11 mouse cellular contexts compared by ENCODE assay signal in genomic region chrX:93630256-93630655, GRCm38 (mm10). TPM values are rescaled to one million over a fixed set of nuclear protein-coding genes. Genes with fewer than 3 reads are reported as not detected.
A peak's percentile ranks its signal among the peaks of the same experiment; 100 is the strongest.
DNase-seq lines count a peak whose midpoint lies in the region; ATAC-seq lines count a peak whose summit lies in the region.
"Had no signal": no experiment of that assay in that cellular context is flagged by ENCODE, and none has a peak within 500 bp of the region (broad histone marks: within the 10 kb centered on the region; RNA-seq: fewer than 3 reads in every experiment).

No protein-coding gene starts in this region.

- H3K4me1 ChIP-seq in heart, embryonic 16.5 days (ENCODE audit: control insufficient read depth, insufficient read depth, low read length): peaks cover 3% of the 10 kb centered on the region
- H3K4me1 ChIP-seq in midbrain, embryonic 13.5 days (replicated peaks): peaks cover 7% of the 10 kb centered on the region
- peaks cover 4% of the 10 kb centered on the region; the same call in 1 of the 2 replicates for H3K4me1 ChIP-seq in midbrain, embryonic 16.5 days (ENCODE audit: control insufficient read depth, insufficient read depth, low read length)
- peaks cover 11% of the 10 kb centered on the region; the same call in 1 of the 2 replicates for H3K4me1 ChIP-seq in forebrain, embryonic 15.5 days
- H3K4me1 ChIP-seq in hindbrain, embryonic 13.5 days (replicated peaks): 0 out of 2 replicates have a peak, but pooled peaks cover 3% of the 10 kb centered on the region

- no peaks in the 10 kb centered on the region for H3K36me3 ChIP-seq in heart, embryonic 16.5 days (ENCODE audit: control insufficient read depth, insufficient read depth)
- no peaks in the 10 kb centered on the region for H3K36me3 ChIP-seq in midbrain, embryonic 13.5 days
- no peaks in the 10 kb centered on the region for H3K36me3 ChIP-seq in midbrain, embryonic 16.5 days (ENCODE audit: control insufficient read depth, insufficient read depth, low read length)
- no peaks in the 10 kb centered on the region for H3K36me3 ChIP-seq in forebrain, embryonic 15.5 days
- no peaks in the 10 kb centered on the region for H3K36me3 ChIP-seq in hindbrain, embryonic 13.5 days

- H3K9me3 ChIP-seq in heart, embryonic 16.5 days (replicated peaks; ENCODE audit: control insufficient read depth, low read length): no peaks in the 10 kb centered on the region
- H3K9me3 ChIP-seq in midbrain, embryonic 13.5 days: no peaks in the 10 kb centered on the region
- H3K9me3 ChIP-seq in midbrain, embryonic 16.5 days (replicated peaks; ENCODE audit: control insufficient read depth, low read length, poor library complexity, severe bottlenecking): no peaks in the 10 kb centered on the region
- no peaks in the 10 kb centered on the region for H3K9me3 ChIP-seq in forebrain, embryonic 15.5 days
- no peaks in the 10 kb centered on the region for H3K9me3 ChIP-seq in hindbrain, embryonic 13.5 days

- 54% methylated on average over 1 of the region's 1 CpGs for WGBS in heart, embryonic 16.5 days
- 51% methylated on average over 1 of the region's 1 CpGs for WGBS in midbrain, embryonic 13.5 days
- WGBS in midbrain, embryonic 16.5 days: 76% methylated on average over 1 of the region's 1 CpGs
- 54% methylated on average over 1 of the region's 1 CpGs for WGBS in forebrain, embryonic 15.5 days
- 67% methylated on average over 1 of the region's 1 CpGs for WGBS in hindbrain, embryonic 13.5 days

- H3K4me3 ChIP-seq in heart, embryonic 16.5 days (ENCODE audit: low read length): peak overlapping the region; percentile 66; the same call in 1 of the 2 replicates
- H3K4me3 ChIP-seq in midbrain, embryonic 13.5 days (replicated peaks): no peak overlapping the region
- no peak overlapping the region for H3K4me3 ChIP-seq in midbrain, embryonic 16.5 days (ENCODE audit: low read depth, low read length)
- H3K4me3 ChIP-seq in forebrain, embryonic 15.5 days: 0 out of 2 replicates have a peak overlapping the region, but pooled peaks have one; percentile 56
- no peak overlapping the region for H3K4me3 ChIP-seq in hindbrain, embryonic 13.5 days

- no peak overlapping the region; the same call in 1 of the 2 replicates for H3K4me2 ChIP-seq in heart, embryonic 16.5 days (ENCODE audit: low read depth, low read length)
- H3K4me2 ChIP-seq in midbrain, embryonic 13.5 days (replicated peaks): peak overlapping the region; percentile 6; the same call in 1 of the 2 replicates
- H3K4me2 ChIP-seq in midbrain, embryonic 16.5 days (ENCODE audit: low read length): no peak overlapping the region
- 0 out of 2 replicates have a peak overlapping the region, but pooled peaks have one; percentile 52 for H3K4me2 ChIP-seq in forebrain, embryonic 15.5 days (replicated peaks)
- H3K4me2 ChIP-seq in hindbrain, embryonic 13.5 days: no peak overlapping the region

- no peak for ATAC-seq in heart, embryonic 16.5 days (replicated peaks; ENCODE audit: extremely low read depth, insufficient read depth, low FRiP score)
- no peak for ATAC-seq in midbrain, embryonic 13.5 days
- ATAC-seq in midbrain, embryonic 16.5 days: no peak
- no peak for ATAC-seq in forebrain, embryonic 15.5 days (replicated peaks)
- ATAC-seq in hindbrain, embryonic 13.5 days (ENCODE audit: low FRiP score): no peak
- ATAC-seq: intestine, postnatal 0 days had no signal

- no peaks in the 10 kb centered on the region for H3K27me3 ChIP-seq in heart, embryonic 16.5 days (ENCODE audit: control insufficient read depth, insufficient read depth, low read length)
- H3K27me3 ChIP-seq in midbrain, embryonic 13.5 days: 0 out of 2 replicates have a peak, but pooled peaks cover 3% of the 10 kb centered on the region
- no peaks in the 10 kb centered on the region for H3K27me3 ChIP-seq in midbrain, embryonic 16.5 days (ENCODE audit: control insufficient read depth, insufficient read depth, low read depth, low read length)
- H3K27me3 ChIP-seq in forebrain, embryonic 15.5 days: no peaks in the 10 kb centered on the region
- H3K27me3 ChIP-seq in hindbrain, embryonic 13.5 days: no peaks in the 10 kb centered on the region

- intact Hi-C loops in heart, postnatal 14 days (cut with DNase I): loop anchor here (10.0 kb wide), 1 partner anchor 255 kb away; no protein-coding TSS in a partner anchor

- no peak overlapping the region for H3K9ac ChIP-seq in heart, embryonic 16.5 days (ENCODE audit: low read length)
- H3K9ac ChIP-seq in midbrain, embryonic 13.5 days (replicated peaks): no peak overlapping the region
- H3K9ac ChIP-seq in midbrain, embryonic 16.5 days (ENCODE audit: low read depth, low read length): no peak overlapping the region
- H3K9ac ChIP-seq in forebrain, embryonic 15.5 days (replicated peaks): no peak overlapping the region
- no peak overlapping the region for H3K9ac ChIP-seq in hindbrain, embryonic 13.5 days

- H3K27ac ChIP-seq in heart, embryonic 16.5 days (ENCODE audit: low read length): no peak overlapping the region
- H3K27ac ChIP-seq in midbrain, embryonic 13.5 days: no peak overlapping the region
- H3K27ac ChIP-seq in midbrain, embryonic 16.5 days (ENCODE audit: low read length): no peak overlapping the region
- no peak overlapping the region for H3K27ac ChIP-seq in forebrain, embryonic 15.5 days (replicated peaks)
- no peak overlapping the region for H3K27ac ChIP-seq in hindbrain, embryonic 13.5 days

- no peak for DNase-seq in heart, postnatal 14 days
- DNase-seq in right cerebral cortex, postnatal 4 days: no peak
- no peak for DNase-seq in thymus, postnatal 36 days
- DNase-seq: right cerebral cortex, postnatal 14 days; thymus, adult 2 months had no signal

RNA-seq across cellular contexts. Expression of gene Pola1, which starts 1.7 kb away (rescaled TPM):
- polyA plus RNA-seq in heart, embryonic 16.5 days (2015; fragmentation: Nextera tagmentation; extraction: Ambion mirVana): 10.5 and 11.6 TPM in 2 replicates
- total RNA-seq in heart, postnatal 14 days (2021): 1 to 10 TPM; 5.5 to 7.9 TPM
- polyA plus RNA-seq in midbrain, embryonic 13.5 days (2015; fragmentation: Nextera tagmentation; extraction: Ambion mirVana): 8.3 and 8.4 TPM in 2 replicates
- polyA plus RNA-seq in midbrain, embryonic 16.5 days (2015; fragmentation: Nextera tagmentation; extraction: Ambion mirVana): 4.5 and 4.6 TPM in 2 replicates
- polyA plus RNA-seq in forebrain, embryonic 15.5 days (2015; fragmentation: Nextera tagmentation; extraction: Ambion mirVana): 10.3 and 11.0 TPM in 2 replicates
- polyA plus RNA-seq in hindbrain, embryonic 13.5 days (2015; fragmentation: Nextera tagmentation; extraction: Ambion mirVana): 5.4 and 6.0 TPM in 2 replicates

RNA-seq across cellular contexts. Expression of gene Pcyt1b, which starts 24.4 kb away (rescaled TPM):
- 0.50 and 0.72 TPM in 2 replicates for polyA plus RNA-seq in heart, embryonic 16.5 days (2015; fragmentation: Nextera tagmentation; extraction: Ambion mirVana)
- under 1 TPM; 0.22 to 0.33 TPM for total RNA-seq in heart, postnatal 14 days (2021)
- 22.6 and 23.1 TPM in 2 replicates for polyA plus RNA-seq in midbrain, embryonic 13.5 days (2015; fragmentation: Nextera tagmentation; extraction: Ambion mirVana)
- polyA plus RNA-seq in midbrain, embryonic 16.5 days (2015; fragmentation: Nextera tagmentation; extraction: Ambion mirVana): 26.2 and 27.9 TPM in 2 replicates
- 25.0 and 25.8 TPM in 2 replicates for polyA plus RNA-seq in forebrain, embryonic 15.5 days (2015; fragmentation: Nextera tagmentation; extraction: Ambion mirVana)
- 21.6 and 23.1 TPM in 2 replicates for polyA plus RNA-seq in hindbrain, embryonic 13.5 days (2015; fragmentation: Nextera tagmentation; extraction: Ambion mirVana)

Comparison
In these comparisons a context has a peak if more than half of its experiments do, and no peak if none do; other contexts are left out.
1. H3K4me2 ChIP-seq: peak in midbrain, embryonic 13.5 days (single experiment) and forebrain, embryonic 15.5 days (single experiment); none in heart, embryonic 16.5 days (single experiment), midbrain, embryonic 16.5 days (single experiment) and hindbrain, embryonic 13.5 days (single experiment).
2. H3K4me3 ChIP-seq: peak in heart, embryonic 16.5 days (single experiment) and forebrain, embryonic 15.5 days (single experiment); none in midbrain, embryonic 13.5 days (single experiment), midbrain, embryonic 16.5 days (single experiment) and hindbrain, embryonic 13.5 days (single experiment).
3. RNA of gene Pcyt1b, which starts 24.4 kb away (polyA plus RNA-seq): 26.2 to 27.9 TPM in midbrain, embryonic 16.5 days, 25.0 to 25.8 TPM in forebrain, embryonic 15.5 days, 22.6 to 23.1 TPM in midbrain, embryonic 13.5 days and 21.6 to 23.1 TPM in hindbrain, embryonic 13.5 days; 0.50 to 0.72 TPM in heart, embryonic 16.5 days; every median in the first group is over 10 times any median in the second.